Mouse (Mus musculus) E14TG2a.4 (cell line): ENCODE measurements around the gene Hey2.

Source experiments
- CTCF ChIP-seq: conservative IDR thresholded peaks from 2 replicates; pipeline ENCODE4 v1.5.1; 2014; ENCODE audit warnings: low read length
- NANOG ChIP-seq: IDR thresholded peaks from 2 replicates; pipeline ENCODE4 v1.6.1; 2014; ENCODE audit warnings: borderline replicate concordance, low read length, mixed read lengths
- POU5F1 ChIP-seq: IDR thresholded peaks from 2 replicates; pipeline ENCODE4 v1.6.1; 2014; ENCODE audit warnings: low read length, borderline replicate concordance

DNA sequence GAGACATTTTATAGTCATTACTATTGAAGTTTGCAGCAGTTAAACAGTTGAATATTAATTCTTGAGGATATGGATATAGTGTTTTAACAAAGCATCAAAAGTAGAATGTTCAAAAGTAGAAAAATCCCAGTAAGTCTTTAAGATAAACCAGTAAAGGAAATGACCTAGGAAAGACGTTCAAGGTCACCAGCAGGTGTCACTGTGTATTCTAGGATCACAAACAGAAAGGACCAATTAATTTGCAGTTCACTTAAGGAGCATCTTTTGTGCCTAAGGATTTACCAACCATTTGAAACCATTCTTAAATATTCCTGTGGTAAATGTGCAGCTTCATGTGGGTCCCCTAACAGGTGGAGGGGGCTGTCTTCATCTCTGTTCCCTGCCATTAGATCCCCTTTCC, 4.4 kb downstream of the Hey2 start:
- TF ChIP-seq CTCF (peak; percentile 38), POU5F1 (no peak), NANOG (no peak)
